Mouse (Mus musculus) CD4-positive naive resting alpha-beta T cell, adult 57 days (primary cell): ENCODE data around the gene Noa1. TPM values are rescaled to one million over a fixed set of nuclear protein-coding genes. Genes with fewer than 3 reads are reported as not detected.

Experiments
- total RNA-seq: library from RNA; stranded (reverse); gene quantifications from one replicate; pipeline ENCODE4 v1.2.4, GENCODE M21; 2023

The Noa1 gene
- 22.6 TPM for total RNA-seq

GRCm38 (mm10) chr5:77309924-77310772, at the start of gene Noa1, which contains the start of gene Polr2b:
Noa1 (minus strand) TSS chr5:77310084.
Polr2b (plus strand) TSS chr5:77310147.

DNA sequence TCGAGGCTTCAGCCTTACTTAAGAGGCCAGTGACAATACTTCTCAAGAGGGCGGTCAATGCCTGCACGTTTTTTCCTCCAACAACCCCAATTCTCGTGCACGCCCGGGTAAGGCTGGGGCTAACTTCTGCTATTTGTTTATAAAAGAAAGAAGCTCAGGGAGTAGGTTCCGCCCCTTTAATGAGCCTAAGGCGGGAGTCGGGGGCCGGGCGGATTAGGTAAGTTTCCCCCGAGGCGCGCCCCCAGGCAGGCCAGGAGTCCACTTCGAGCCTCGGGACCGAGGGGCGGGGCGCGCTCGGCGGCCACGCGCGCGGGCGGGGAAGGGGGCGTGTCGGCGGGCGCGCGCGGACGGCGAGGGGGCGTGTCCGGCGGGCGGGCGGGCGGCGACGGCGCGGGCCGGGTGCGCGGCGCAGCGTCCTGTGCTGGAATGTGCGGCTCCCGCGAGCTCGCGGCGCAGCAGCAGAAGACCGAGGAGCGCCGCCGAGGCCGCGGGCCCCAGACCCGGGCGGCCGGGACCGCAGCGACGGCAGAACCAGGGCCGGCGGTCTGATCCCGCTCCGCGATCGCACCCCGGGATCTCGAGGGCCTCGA, 44.7 kb downstream of the Noa1 start, which contains the start of gene Rest:
Rest (plus strand) TSS at position 411 of the 590 bp plus-strand sequence.

Other genes with a start within 250 kb of the Noa1 start
- gene Hopx, start 195.0 kb downstream of the Noa1 start, total RNA-seq: 19.6 TPM
- not detected for gene Spink2, start 98.6 kb downstream of the Noa1 start, total RNA-seq
- gene Rest, start 44.6 kb downstream of the Noa1 start, total RNA-seq: 30.6 TPM
- gene Polr2b, start 63 bp upstream of the Noa1 start, total RNA-seq: 42.7 TPM
- 7.3 TPM for gene Igfbp7, start 98.0 kb upstream of the Noa1 start, total RNA-seq